ENCODE assay signal across 22 mouse cellular contexts in genomic region chr9:97476456-97476855, GRCm38 (mm10).
DNase-seq lines count a peak whose midpoint lies in the region; ATAC-seq and TF ChIP-seq lines count a peak whose summit lies in the region.
"Had no signal": no experiment of that assay in that cellular context is flagged by ENCODE, and none has a peak within 500 bp of the region (broad histone marks: within the 10 kb centered on the region; RNA-seq: fewer than 3 reads in every experiment).

No protein-coding gene starts in this region.

- in situ Hi-C loops in ES-E14 (cut with MboI; ENCODE audit: low sequenced_read_pairs in 2 of 2, unreplicated experiment in 2 of 2), result no loop called here

- no peak overlapping the region for H3K4me3 ChIP-seq in hindbrain, embryonic 13.5 days
- H3K4me3 ChIP-seq in hindbrain, embryonic 11.5 days (ENCODE audit: low read depth, low read length), result no peak overlapping the region
- H3K4me3 ChIP-seq in midbrain, embryonic 12.5 days, result no peak overlapping the region
- H3K4me3 ChIP-seq in midbrain, embryonic 10.5 days, result no peak overlapping the region
- no peak overlapping the region for H3K4me3 ChIP-seq in ES-E14 (ENCODE audit: insufficient read depth in 1 of 2, low read depth in 1 of 2, low read length in 2 of 2, poor library complexity in 1 of 2, severe bottlenecking in 1 of 2)
- H3K4me3 ChIP-seq: forebrain, embryonic 10.5 days; forebrain, embryonic 13.5 days; heart, embryonic 12.5 days; heart, embryonic 15.5 days had no signal

- H3K9me3 ChIP-seq in hindbrain, embryonic 13.5 days, result no peaks in the 10 kb centered on the region
- H3K9me3 ChIP-seq in hindbrain, embryonic 11.5 days (ENCODE audit: control insufficient read depth, low read length), result no peaks in the 10 kb centered on the region
- no peaks in the 10 kb centered on the region for H3K9me3 ChIP-seq in midbrain, embryonic 12.5 days
- H3K9me3 ChIP-seq in midbrain, embryonic 10.5 days (replicated peaks), result no peaks in the 10 kb centered on the region
- no peaks in the 10 kb centered on the region for H3K9me3 ChIP-seq in ES-E14 (ENCODE audit: control insufficient read depth, insufficient read depth, low read depth, low read length)
- H3K9me3 ChIP-seq: forebrain, embryonic 10.5 days; forebrain, embryonic 13.5 days; heart, embryonic 12.5 days; heart, embryonic 15.5 days had no signal

- no peak overlapping the region for H3K4me2 ChIP-seq in hindbrain, embryonic 13.5 days
- no peak overlapping the region for H3K4me2 ChIP-seq in hindbrain, embryonic 11.5 days (replicated peaks; ENCODE audit: low read depth, low read length)
- no peak overlapping the region for H3K4me2 ChIP-seq in midbrain, embryonic 12.5 days (replicated peaks)
- H3K4me2 ChIP-seq: forebrain, embryonic 13.5 days; heart, embryonic 12.5 days; heart, embryonic 15.5 days had no signal

- H3K27me3 ChIP-seq in hindbrain, embryonic 13.5 days, result no peaks in the 10 kb centered on the region
- no peaks in the 10 kb centered on the region for H3K27me3 ChIP-seq in hindbrain, embryonic 11.5 days (ENCODE audit: control insufficient read depth, insufficient read depth, low read length)
- no peaks in the 10 kb centered on the region for H3K27me3 ChIP-seq in midbrain, embryonic 12.5 days
- no peaks in the 10 kb centered on the region for H3K27me3 ChIP-seq in midbrain, embryonic 10.5 days (ENCODE audit: low read depth, poor library complexity, severe bottlenecking)
- H3K27me3 ChIP-seq: forebrain, embryonic 13.5 days; heart, embryonic 12.5 days; heart, embryonic 15.5 days had no signal

- no peaks in the 10 kb centered on the region for H3K36me3 ChIP-seq in hindbrain, embryonic 13.5 days
- no peaks in the 10 kb centered on the region for H3K36me3 ChIP-seq in hindbrain, embryonic 11.5 days (ENCODE audit: control insufficient read depth, insufficient read depth, low read length)
- H3K36me3 ChIP-seq in midbrain, embryonic 12.5 days, result no peaks in the 10 kb centered on the region
- no peaks in the 10 kb centered on the region for H3K36me3 ChIP-seq in midbrain, embryonic 10.5 days
- no peaks in the 10 kb centered on the region for H3K36me3 ChIP-seq in ES-E14 (ENCODE audit: control insufficient read depth, insufficient read depth, low read length, poor library complexity, severe bottlenecking)
- H3K36me3 ChIP-seq: forebrain, embryonic 10.5 days; heart, embryonic 12.5 days; heart, embryonic 15.5 days had no signal

- H3K27ac ChIP-seq in hindbrain, embryonic 13.5 days, result peak overlapping the region; percentile 25
- no peak overlapping the region for H3K27ac ChIP-seq in hindbrain, embryonic 11.5 days (ENCODE audit: low read depth, low read length)
- no peak overlapping the region for H3K27ac ChIP-seq in midbrain, embryonic 12.5 days (replicated peaks)
- no peak overlapping the region for H3K27ac ChIP-seq in midbrain, embryonic 10.5 days (replicated peaks)
- H3K27ac ChIP-seq in ES-E14 (ENCODE audit: insufficient read depth, low read depth, low read length, poor library complexity, severe bottlenecking), result no peak overlapping the region
- H3K27ac ChIP-seq: forebrain, embryonic 10.5 days; forebrain, embryonic 13.5 days; heart, embryonic 15.5 days had no signal

- no peak for DNase-seq in hindbrain, embryonic 11.5 days (ENCODE audit: low spot score)
- no peak for DNase-seq in midbrain, embryonic 10.5 days (ENCODE audit: low spot score)
- DNase-seq in ES-E14 (ENCODE audit: low read depth, low spot score), result peak; percentile 9
- peak; percentile 19 for DNase-seq in ZHBTc4 (ENCODE audit: low read depth, low spot score)
- DNase-seq: adrenal gland, postnatal 10 days; adrenal gland, postnatal 36 days; cerebellum, adult 18-20 months; cerebellum, adult 9-10 months; cerebellum, postnatal 14 days; gastrocnemius, postnatal 10 days; gastrocnemius, postnatal 36 days; heart, postnatal 10 days; heart, postnatal 36 days; kidney, adult 11 months had no signal

- no peak overlapping the region for H3K9ac ChIP-seq in hindbrain, embryonic 13.5 days
- no peak overlapping the region for H3K9ac ChIP-seq in hindbrain, embryonic 11.5 days (ENCODE audit: low read depth, low read length)
- H3K9ac ChIP-seq in midbrain, embryonic 12.5 days (replicated peaks), result no peak overlapping the region
- no peak overlapping the region for H3K9ac ChIP-seq in ES-E14 (ENCODE audit: insufficient read depth, low read depth, low read length, poor library complexity, severe bottlenecking)
- H3K9ac ChIP-seq: forebrain, embryonic 13.5 days; heart, embryonic 12.5 days; heart, embryonic 15.5 days had no signal

- 66% methylated on average over 3 of the region's 3 CpGs for WGBS in hindbrain, embryonic 13.5 days
- WGBS in hindbrain, embryonic 11.5 days, result 82% methylated on average over 3 of the region's 3 CpGs
- WGBS in midbrain, embryonic 12.5 days, result 89% methylated on average over 3 of the region's 3 CpGs
- WGBS in midbrain, embryonic 10.5 days, result 80% methylated on average over 3 of the region's 3 CpGs

- no peak for ATAC-seq in hindbrain, embryonic 13.5 days (ENCODE audit: low FRiP score)
- no peak for ATAC-seq in hindbrain, embryonic 11.5 days (ENCODE audit: low FRiP score)
- peak; percentile 54; the same call in 1 of the 2 replicates for ATAC-seq in midbrain, embryonic 12.5 days (ENCODE audit: low FRiP score, low read depth)
- ATAC-seq: CD4-positive, CD25-positive, alpha-beta regulatory T cell, adult 4 months; forebrain, embryonic 13.5 days; forebrain, embryonic 16.5 days had no signal

- H3K4me1 ChIP-seq in hindbrain, embryonic 13.5 days (replicated peaks), result peaks cover 16% of the 10 kb centered on the region
- no peaks in the 10 kb centered on the region for H3K4me1 ChIP-seq in hindbrain, embryonic 11.5 days (replicated peaks; ENCODE audit: control insufficient read depth, insufficient read depth, low read length)
- H3K4me1 ChIP-seq in midbrain, embryonic 12.5 days, result peaks cover 4% of the 10 kb centered on the region; the same call in 1 of the 2 replicates
- H3K4me1 ChIP-seq in midbrain, embryonic 10.5 days, result peaks cover 9% of the 10 kb centered on the region
- no peaks in the 10 kb centered on the region for H3K4me1 ChIP-seq in ES-E14 (ENCODE audit: control insufficient read depth in 2 of 2, insufficient read depth in 2 of 2, low read length in 2 of 2, poor library complexity in 1 of 2)
- H3K4me1 ChIP-seq: forebrain, embryonic 13.5 days; heart, embryonic 12.5 days; heart, embryonic 15.5 days had no signal

TF ChIP-seq in ES-E14, 5 proteins besides CTCF, POLR2A, EP300 and RAD21:
- TF ChIP-seq CHD2 (IDR thresholded peaks at IDR 0.05; ENCODE audit: low read depth, low read length), result no peak
- TF ChIP-seq HCFC1 (IDR thresholded peaks at IDR 0.05; ENCODE audit: borderline replicate concordance, insufficient read depth, low read length), result no peak
- TF ChIP-seq ZNF384 (IDR thresholded peaks at IDR 0.05; ENCODE audit: low read depth, low read length), result no peak
- TF ChIP-seq MAFK (IDR thresholded peaks at IDR 0.05; ENCODE audit: insufficient read depth, low read depth, low read length), result no peak
- TF ChIP-seq ZC3H11A (IDR thresholded peaks at IDR 0.05; ENCODE audit: borderline replicate concordance, low read depth, low read length), result no peak
TF ChIP-seq in ES-E14: peak in this region for 0.

Comparison
In these comparisons a context has a peak if more than half of its experiments do, and no peak if none do; other contexts are left out.
1. DNase-seq: peak in ES-E14 (single experiment) and ZHBTc4 (single experiment); none in hindbrain, embryonic 11.5 days (single experiment) and midbrain, embryonic 10.5 days (single experiment).